Mouse (Mus musculus) frontal cortex, postnatal 10 days (tissue): ENCODE measurements around the gene 1700015F17Rik.
A peak's percentile ranks its signal among the peaks of the same experiment; 100 is the strongest.

Source experiments
- DNase-seq, 2 experiments: peaks; one replicate each; pipeline ENCODE4 v3.0.0; 2022; ENCODE audit warnings: low spot score in 2 of 2, mixed read lengths in 1 of 2

1700015F17Rik gene

GRCm38 (mm10) chr5:5479043-5479442, at the start of gene 1700015F17Rik:
TSS of gene 1700015F17Rik (minus strand) at chr5:5479143.
- DNase-seq, result no peak

GRCm38 (mm10) chr5:5515411-5515810, 36.5 kb upstream of the 1700015F17Rik start:
- no peak for DNase-seq

GRCm38 (mm10) chr5:5514196-5515076, 35.5 kb upstream of the 1700015F17Rik start, which contains the start of gene Cldn12:
TSS of gene Cldn12 (minus strand) at chr5:5514958.
- peak; percentile 95 for DNase-seq

GRCm38 (mm10) chr5:5511401-5511800, 32.5 kb upstream of the 1700015F17Rik start:
- DNase-seq, result no peak

- no peak for DNase-seq
These were observed 32.0 kb upstream of the 1700015F17Rik start for GRCm38 (mm10) chr5:5510989-5511388.

- no peak for DNase-seq
These were observed 31.5 kb upstream of the 1700015F17Rik start for GRCm38 (mm10) chr5:5510304-5510887.

GRCm38 (mm10) chr5:5508231-5508630, 29.3 kb upstream of the 1700015F17Rik start:
- no peak for DNase-seq

GRCm38 (mm10) chr5:5507701-5508225, 28.8 kb upstream of the 1700015F17Rik start:
- DNase-seq, result peak in 1 of 2 experiments; percentile 57

GRCm38 (mm10) chr5:5504456-5504855, 25.5 kb upstream of the 1700015F17Rik start:
- no peak for DNase-seq

GRCm38 (mm10) chr5:5503381-5503780, 24.4 kb upstream of the 1700015F17Rik start:
- DNase-seq, result no peak

GRCm38 (mm10) chr5:5501583-5501982, 22.6 kb upstream of the 1700015F17Rik start:
- no peak for DNase-seq

GRCm38 (mm10) chr5:5496393-5496792, 17.4 kb upstream of the 1700015F17Rik start:
- DNase-seq, result no peak

- DNase-seq, result no peak
These were observed 16.1 kb upstream of the 1700015F17Rik start for GRCm38 (mm10) chr5:5495042-5495441.

- DNase-seq, result no peak
These were observed 15.5 kb upstream of the 1700015F17Rik start for GRCm38 (mm10) chr5:5494269-5495005.

- DNase-seq, result no peak
These were observed 13.2 kb upstream of the 1700015F17Rik start for GRCm38 (mm10) chr5:5492163-5492562.

GRCm38 (mm10) chr5:5486071-5486470, 7.1 kb upstream of the 1700015F17Rik start:
- DNase-seq, result no peak

- DNase-seq, result no peak
These were observed 4.4 kb upstream of the 1700015F17Rik start for GRCm38 (mm10) chr5:5483254-5483858.

- DNase-seq, result no peak
These were observed 2.7 kb upstream of the 1700015F17Rik start for GRCm38 (mm10) chr5:5481662-5482061.

- DNase-seq, result no peak
These were observed 2.8 kb downstream of the 1700015F17Rik start for GRCm38 (mm10) chr5:5476133-5476532.

GRCm38 (mm10) chr5:5465256-5465655, 13.7 kb downstream of the 1700015F17Rik start:
- DNase-seq, result no peak

GRCm38 (mm10) chr5:5431746-5432438, 47.1 kb downstream of the 1700015F17Rik start:
- DNase-seq, result no peak
